Comparison of ENCODE assay signal across 9 mouse cellular contexts in the genomic region with DNA sequence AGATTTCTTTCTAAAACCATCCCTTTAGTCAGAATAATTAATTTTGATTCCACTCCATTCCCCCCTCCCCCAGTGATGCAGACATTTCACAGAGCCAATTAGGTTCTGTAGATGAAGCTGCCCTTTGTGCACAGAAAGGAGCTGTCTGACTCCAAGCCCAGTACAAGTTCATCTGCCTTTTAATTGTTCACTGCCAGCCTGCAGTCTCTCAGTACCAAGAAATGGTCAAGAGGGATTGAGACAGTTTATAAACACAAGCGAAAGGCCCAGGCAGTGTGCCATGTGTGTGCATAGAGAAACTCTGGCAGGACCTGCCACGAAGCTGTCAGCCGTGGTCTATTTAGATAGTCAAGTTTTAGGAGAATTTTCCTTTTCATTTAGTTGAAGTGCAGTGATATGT.
DNase-seq lines count a peak whose midpoint lies in the region; ATAC-seq lines count a peak whose summit lies in the region.
"Had no signal": no experiment of that assay in that cellular context is flagged by ENCODE, and none has a peak within 500 bp of the region (broad histone marks: within the 10 kb centered on the region; RNA-seq: fewer than 3 reads in every experiment).

No protein-coding gene starts in this region.

- 53% methylated on average over 3 of the region's 3 CpGs for WGBS in hindbrain, embryonic 14.5 days
- 78% methylated on average over 3 of the region's 3 CpGs for WGBS in hindbrain, embryonic 12.5 days
- 10% methylated on average over 3 of the region's 3 CpGs for WGBS in lung, embryonic 15.5 days

- no peak overlapping the region for H3K9ac ChIP-seq in hindbrain, embryonic 14.5 days
- H3K9ac ChIP-seq in hindbrain, embryonic 12.5 days = no peak overlapping the region
- no peak overlapping the region for H3K9ac ChIP-seq in lung, embryonic 15.5 days

- no peak overlapping the region for H3K27ac ChIP-seq in hindbrain, embryonic 14.5 days
- no peak overlapping the region for H3K27ac ChIP-seq in hindbrain, embryonic 12.5 days
- peak overlapping the region; percentile 78 for H3K27ac ChIP-seq in lung, embryonic 15.5 days

- H3K4me3 ChIP-seq in hindbrain, embryonic 14.5 days (replicated peaks; ENCODE audit: low read length) = no peak overlapping the region
- H3K4me3 ChIP-seq in hindbrain, embryonic 12.5 days = no peak overlapping the region
- no peak overlapping the region for H3K4me3 ChIP-seq in lung, embryonic 15.5 days

- H3K9me3 ChIP-seq in hindbrain, embryonic 14.5 days (ENCODE audit: control insufficient read depth, low read length) = no peaks in the 10 kb centered on the region
- no peaks in the 10 kb centered on the region for H3K9me3 ChIP-seq in hindbrain, embryonic 12.5 days (replicated peaks)
- H3K9me3 ChIP-seq in lung, embryonic 15.5 days = no peaks in the 10 kb centered on the region

- no peaks in the 10 kb centered on the region for H3K27me3 ChIP-seq in hindbrain, embryonic 14.5 days (ENCODE audit: control insufficient read depth, insufficient read depth, low read length)
- no peaks in the 10 kb centered on the region for H3K27me3 ChIP-seq in hindbrain, embryonic 12.5 days
- no peaks in the 10 kb centered on the region for H3K27me3 ChIP-seq in lung, embryonic 15.5 days

- H3K4me2 ChIP-seq in hindbrain, embryonic 14.5 days (replicated peaks) = no peak overlapping the region
- H3K4me2 ChIP-seq in hindbrain, embryonic 12.5 days (replicated peaks) = no peak overlapping the region
- H3K4me2 ChIP-seq in lung, embryonic 15.5 days = 0 out of 2 replicates have a peak overlapping the region, but pooled peaks have one; percentile 5

- peak; percentile 57; the same call in 1 of the 2 replicates for ATAC-seq in hindbrain, embryonic 14.5 days (ENCODE audit: low FRiP score)
- ATAC-seq in hindbrain, embryonic 12.5 days (ENCODE audit: low FRiP score) = no peak
- ATAC-seq in lung, embryonic 15.5 days (ENCODE audit: borderline replicate concordance, extremely low read depth, low FRiP score, low TSS enrichment) = peak; percentile 56; the same call in 1 of the 2 replicates
- no peak for ATAC-seq in frontal cortex, adult (ENCODE audit: low TSS enrichment)

- intact Hi-C loops in left cerebral cortex, postnatal 14 days (cut with DNase I) = no loop called here

- H3K4me1 ChIP-seq in hindbrain, embryonic 14.5 days (replicated peaks; ENCODE audit: control insufficient read depth, insufficient read depth, low read length) = peaks cover 26% of the 10 kb centered on the region
- H3K4me1 ChIP-seq in hindbrain, embryonic 12.5 days = peaks cover 20% of the 10 kb centered on the region
- peaks cover 44% of the 10 kb centered on the region for H3K4me1 ChIP-seq in lung, embryonic 15.5 days

- peak; percentile 53 for DNase-seq in hindbrain, embryonic 14.5 days (ENCODE audit: low spot score)
- peak; percentile 75 for DNase-seq in NIH3T3 (ENCODE audit: low read depth)
- peak; percentile 60 to 63 for DNase-seq in cerebellum, postnatal 14 days
- DNase-seq in frontal cortex, postnatal 25 days (ENCODE audit: low spot score in 2 of 2) = no peak
- DNase-seq in left cerebral cortex, postnatal 14 days (ENCODE audit: low spot score in 2 of 2) = no peak
- DNase-seq: thymus, postnatal 14 days had no signal

- H3K36me3 ChIP-seq in hindbrain, embryonic 14.5 days (replicated peaks; ENCODE audit: control insufficient read depth, insufficient read depth) = no peaks in the 10 kb centered on the region
- no peaks in the 10 kb centered on the region for H3K36me3 ChIP-seq in hindbrain, embryonic 12.5 days
- no peaks in the 10 kb centered on the region for H3K36me3 ChIP-seq in lung, embryonic 15.5 days

Comparison
In these comparisons a context has a peak if more than half of its experiments do, and no peak if none do; other contexts are left out.
1. ATAC-seq: peak in hindbrain, embryonic 14.5 days (single experiment) and lung, embryonic 15.5 days (single experiment); none in hindbrain, embryonic 12.5 days (single experiment) and frontal cortex, adult (single experiment).
2. DNase-seq: peak in hindbrain, embryonic 14.5 days (single experiment), NIH3T3 (single experiment) and cerebellum, postnatal 14 days (2 of 2); none in frontal cortex, postnatal 25 days (0 of 2) and left cerebral cortex, postnatal 14 days (0 of 2).